Comparison of ENCODE assay signal across 8 mouse cellular contexts in genomic region chr3:58490787-58491186, GRCm38 (mm10). TPM values are rescaled to one million over a fixed set of nuclear protein-coding genes. Genes with fewer than 3 reads are reported as not detected.
DNase-seq lines count a peak whose midpoint lies in the region; ATAC-seq and TF ChIP-seq lines count a peak whose summit lies in the region.

No protein-coding gene starts in this region.

- no peaks in the 10 kb centered on the region for H3K79me2 ChIP-seq in liver, adult 2 months (ENCODE audit: control insufficient read depth, insufficient read depth, low read length)

- no peaks in the 10 kb centered on the region; the same call in 1 of the 2 replicates for H3K4me1 ChIP-seq in liver, adult 2 months (ENCODE audit: control insufficient read depth, insufficient read depth, low read length)
- H3K4me1 ChIP-seq in liver, embryonic 12.5 days = no peaks in the 10 kb centered on the region
- no peaks in the 10 kb centered on the region for H3K4me1 ChIP-seq in hindbrain, embryonic 16.5 days (ENCODE audit: control insufficient read depth, insufficient read depth, low read depth, low read length)

- no peak for ATAC-seq in liver, embryonic 12.5 days
- no peak for ATAC-seq in hindbrain, embryonic 16.5 days

- H3K9ac ChIP-seq in liver, adult 2 months (ENCODE audit: low read depth, low read length) = no peak overlapping the region
- no peak overlapping the region for H3K9ac ChIP-seq in liver, embryonic 12.5 days
- H3K9ac ChIP-seq in hindbrain, embryonic 16.5 days (ENCODE audit: low read depth, low read length) = no peak overlapping the region

- H3K4me2 ChIP-seq in liver, embryonic 12.5 days = no peak overlapping the region
- no peak overlapping the region for H3K4me2 ChIP-seq in hindbrain, embryonic 16.5 days (ENCODE audit: low read length)

- H3K9me3 ChIP-seq in liver, embryonic 12.5 days (replicated peaks) = no peaks in the 10 kb centered on the region
- no peaks in the 10 kb centered on the region for H3K9me3 ChIP-seq in hindbrain, embryonic 16.5 days (ENCODE audit: control insufficient read depth, low read length)

- H3K27me3 ChIP-seq in liver, adult 2 months (ENCODE audit: control insufficient read depth, insufficient read depth, low read length) = no peaks in the 10 kb centered on the region
- no peaks in the 10 kb centered on the region for H3K27me3 ChIP-seq in liver, embryonic 12.5 days (replicated peaks)
- H3K27me3 ChIP-seq in hindbrain, embryonic 16.5 days (replicated peaks; ENCODE audit: control insufficient read depth, insufficient read depth, low read length) = no peaks in the 10 kb centered on the region

- no peak for TF ChIP-seq POLR2A in liver, adult 2 months (IDR thresholded peaks at IDR 0.05; ENCODE audit: extremely low read depth, insufficient read depth, low read length)
- TF ChIP-seq POLR2A in brain, embryonic 14.5 days (IDR thresholded peaks at IDR 0.05; ENCODE audit: borderline replicate concordance, extremely low read depth, insufficient read depth, insufficient read length, poor library complexity, severe bottlenecking) = no peak

- peak; percentile 24; the same call in 1 of the 2 replicates for TF ChIP-seq CTCF in liver, adult 2 months (IDR thresholded peaks at IDR 0.05; ENCODE audit: low read depth, low read length)
- peak; percentile 42; the same call in 1 of the 2 replicates for TF ChIP-seq CTCF in brain, embryonic 14.5 days (IDR thresholded peaks at IDR 0.05; ENCODE audit: borderline replicate concordance, extremely low read depth, insufficient read depth, insufficient read length)

- WGBS in liver, adult 2 months = 57% methylated on average over 7 of the region's 7 CpGs
- WGBS in liver, embryonic 12.5 days (ENCODE audit: insufficient replicate concordance) = 64% methylated on average over 7 of the region's 7 CpGs
- WGBS in hindbrain, embryonic 16.5 days = 80% methylated on average over 7 of the region's 7 CpGs

- H3K27ac ChIP-seq in liver, adult 2 months (replicated peaks; ENCODE audit: insufficient read depth, low read depth, low read length) = no peak overlapping the region
- H3K27ac ChIP-seq in liver, embryonic 12.5 days = no peak overlapping the region
- H3K27ac ChIP-seq in hindbrain, embryonic 16.5 days (ENCODE audit: low read depth, low read length) = no peak overlapping the region

- no peaks in the 10 kb centered on the region for H3K36me3 ChIP-seq in liver, adult 2 months (ENCODE audit: control insufficient read depth, insufficient read depth, low read length)
- no peaks in the 10 kb centered on the region for H3K36me3 ChIP-seq in liver, embryonic 12.5 days
- no peaks in the 10 kb centered on the region for H3K36me3 ChIP-seq in hindbrain, embryonic 16.5 days (ENCODE audit: control insufficient read depth, insufficient read depth, low read length)

- DNase-seq in cerebellum, adult 18-20 months = peak; percentile 16 to 20
- DNase-seq in cerebellum, adult 11 months = no peak
- no peak for DNase-seq in liver, adult 2 months (ENCODE audit: extremely low read depth, low read depth, low spot score)
- DNase-seq in brain, embryonic 14.5 days (ENCODE audit: low read depth) = peak; percentile 24
- DNase-seq in layer of hippocampus, adult 18-20 months (ENCODE audit: low spot score in 2 of 2) = peak; percentile 24 to 59
- peak; percentile 59 for DNase-seq in naive thymus-derived CD4-positive, alpha-beta T cell, adult 2 months (ENCODE audit: low read depth)

- no peak overlapping the region for H3K4me3 ChIP-seq in liver, adult 2 months (ENCODE audit: insufficient read depth, low read depth, low read length)
- H3K4me3 ChIP-seq in liver, embryonic 12.5 days = no peak overlapping the region
- H3K4me3 ChIP-seq in hindbrain, embryonic 16.5 days (ENCODE audit: low read length) = no peak overlapping the region

RNA-seq across cellular contexts. Expression of gene Eif2a, which starts 34.8 kb away (rescaled TPM):
- 52.5 and 66.7 TPM in 2 replicates for total RNA-seq in liver, adult 2 months (2014; rRNA removed)
- 5.4 and 5.7 TPM in 2 replicates for polyA plus RNA-seq in liver, adult 2 months (2012; rRNA removed)
- 40.0 and 41.1 TPM in 2 replicates for polyA plus RNA-seq in liver, embryonic 12.5 days (2016; fragmentation: Nextera tagmentation; extraction: Ambion mirVana)
- 39.9 and 40.9 TPM in 2 replicates for polyA plus RNA-seq in brain, embryonic 14.5 days (2012; rRNA removed)
- 10 to 100 TPM; 44.1 to 48.3 TPM for total RNA-seq in layer of hippocampus, adult 18-20 months (2021)
- polyA plus RNA-seq in hindbrain, embryonic 16.5 days (2015; fragmentation: Nextera tagmentation; extraction: Ambion mirVana) = 32.6 and 33.0 TPM in 2 replicates

RNA-seq across cellular contexts. Expression of gene Serp1, which starts 34.9 kb away (rescaled TPM):
- total RNA-seq in liver, adult 2 months (2014; rRNA removed) = 165 and 177 TPM in 2 replicates
- 45.5 and 54.5 TPM in 2 replicates for polyA plus RNA-seq in liver, adult 2 months (2012; rRNA removed)
- 121 and 123 TPM in 2 replicates for polyA plus RNA-seq in liver, embryonic 12.5 days (2016; fragmentation: Nextera tagmentation; extraction: Ambion mirVana)
- 30.4 and 32.7 TPM in 2 replicates for polyA plus RNA-seq in brain, embryonic 14.5 days (2012; rRNA removed)
- total RNA-seq in layer of hippocampus, adult 18-20 months (2021) = 10 to 100 TPM; 21.8 to 22.5 TPM
- 59.2 and 63.1 TPM in 2 replicates for polyA plus RNA-seq in hindbrain, embryonic 16.5 days (2015; fragmentation: Nextera tagmentation; extraction: Ambion mirVana)

Comparison
In these comparisons a context has a peak if more than half of its experiments do, and no peak if none do; other contexts are left out.
1. DNase-seq: peak in cerebellum, adult 18-20 months (2 of 2), brain, embryonic 14.5 days (single experiment), layer of hippocampus, adult 18-20 months (2 of 2) and naive thymus-derived CD4-positive, alpha-beta T cell, adult 2 months (single experiment); none in cerebellum, adult 11 months (single experiment) and liver, adult 2 months (single experiment).